Mouse (Mus musculus): ENCODE results near the gene Timm8a2.

GRCm38 (mm10) chr14:121999455-121999854, 35.0 kb upstream of the Timm8a2 start:
- TF ChIP-seq CTCF (IDR thresholded peaks at IDR 0.05; ENCODE audit: low read depth): no peak
- no peak for TF ChIP-seq EP300 (IDR thresholded peaks at IDR 0.05; ENCODE audit: low read depth)

Data from liver, embryonic 14.5 days (tissue).